Mouse (Mus musculus): ENCODE data around the gene Rufy3. TPM values are rescaled to one million over a fixed set of nuclear protein-coding genes. Genes with fewer than 3 reads are reported as not detected.

The Rufy3 gene
- polyA plus RNA-seq, 1 experiment from 2014 or later = 15.4 TPM

GRCm38 (mm10) chr5:88602713-88603112 is 37.9 kb downstream of the Rufy3 start:
- Histone ChIP-seq H3K4me3 (no peak overlapping the region), H3K27me3 (no peaks in the 10 kb centered on the region), H3K4me2 (no peak overlapping the region), H3K9ac (no peak overlapping the region), H3K36me3 (no peaks in the 10 kb centered on the region), H3K27ac (no peak overlapping the region), H3K4me1 (peaks cover 6% of the 10 kb centered on the region; the same call in 1 of the 2 replicates), H3K9me3 (no peaks in the 10 kb centered on the region)
- ATAC-seq (ENCODE audit: insufficient number of reproducible peaks, insufficient read depth, low FRiP score, low TSS enrichment, low read depth) = no peak
- 88% methylated on average over 3 of the region's 3 CpGs for WGBS

GRCm38 (mm10) chr5:88604046-88604445 is 39.2 kb downstream of the Rufy3 start:
- H3K9ac ChIP-seq = no peak overlapping the region
- no peak overlapping the region for H3K27ac ChIP-seq
- H3K9me3 ChIP-seq = no peaks in the 10 kb centered on the region
- no peaks in the 10 kb centered on the region for H3K36me3 ChIP-seq
- no peaks in the 10 kb centered on the region for H3K27me3 ChIP-seq
- no peak overlapping the region for H3K4me3 ChIP-seq
- 90% methylated on average over 3 of the region's 3 CpGs for WGBS
- H3K4me1 ChIP-seq = peaks cover 6% of the 10 kb centered on the region; the same call in 1 of the 2 replicates
- H3K4me2 ChIP-seq = no peak overlapping the region
- ATAC-seq (ENCODE audit: insufficient number of reproducible peaks, insufficient read depth, low FRiP score, low TSS enrichment, low read depth) = no peak

DNA sequence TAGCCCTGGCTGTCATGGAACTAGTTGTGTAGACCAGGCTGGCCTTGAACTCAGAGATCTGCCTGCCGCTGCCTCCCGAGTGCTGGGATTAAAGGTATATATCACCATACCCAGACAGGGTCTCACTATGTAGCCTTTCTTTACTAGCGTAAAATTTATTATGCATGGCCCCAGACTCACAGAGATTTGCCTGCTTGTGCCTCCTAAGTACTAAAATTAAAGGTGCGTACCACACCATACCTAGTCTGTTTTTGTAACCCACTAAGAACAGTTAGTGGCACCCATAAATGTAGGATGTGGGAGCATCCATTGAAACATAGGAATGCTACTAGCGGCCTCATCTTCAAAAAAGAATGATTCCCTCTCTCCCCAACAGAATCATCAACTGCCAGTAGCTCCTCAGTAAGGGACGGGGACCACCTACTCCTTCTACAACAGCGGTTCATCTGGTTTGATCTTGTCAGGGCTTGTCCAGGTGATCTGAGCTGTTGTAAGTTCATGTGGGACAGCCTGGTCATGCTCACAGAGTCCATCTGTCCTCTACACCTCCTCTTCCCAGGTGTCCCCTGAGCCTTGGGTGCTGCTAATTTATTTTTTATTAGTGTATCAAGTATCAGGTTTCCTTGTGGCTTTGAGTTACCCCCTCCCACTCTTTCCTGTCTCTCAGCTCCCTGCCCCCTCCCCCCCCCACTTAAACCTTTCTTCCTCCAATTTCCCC is 40.0 kb downstream of the Rufy3 start:
- 89% methylated on average over 7 of the region's 7 CpGs for WGBS
- H3K4me1 ChIP-seq = peaks cover 6% of the 10 kb centered on the region; the same call in 1 of the 2 replicates
- H3K27me3 ChIP-seq = no peaks in the 10 kb centered on the region
- no peak overlapping the region for H3K4me2 ChIP-seq
- 0 out of 2 replicates have a peak, but pooled peaks have one; percentile 32 for ATAC-seq (ENCODE audit: insufficient number of reproducible peaks, insufficient read depth, low FRiP score, low TSS enrichment, low read depth)
- no peaks in the 10 kb centered on the region for H3K9me3 ChIP-seq
- no peak overlapping the region for H3K9ac ChIP-seq
- H3K27ac ChIP-seq = no peak overlapping the region
- H3K4me3 ChIP-seq = no peak overlapping the region
- H3K36me3 ChIP-seq = no peaks in the 10 kb centered on the region

- no peak for ATAC-seq (ENCODE audit: insufficient number of reproducible peaks, insufficient read depth, low FRiP score, low TSS enrichment, low read depth)
- no peaks in the 10 kb centered on the region for H3K27me3 ChIP-seq
- peaks cover 34% of the 10 kb centered on the region for H3K36me3 ChIP-seq
- WGBS = 86% methylated on average over 1 of the region's 1 CpGs
- H3K9me3 ChIP-seq = no peaks in the 10 kb centered on the region
- H3K27ac ChIP-seq = no peak overlapping the region
- H3K4me2 ChIP-seq = no peak overlapping the region
- H3K4me1 ChIP-seq = no peaks in the 10 kb centered on the region
- H3K4me3 ChIP-seq = no peak overlapping the region
- H3K9ac ChIP-seq = no peak overlapping the region
These were observed 49.3 kb downstream of the Rufy3 start for GRCm38 (mm10) chr5:88614129-88614528.

GRCm38 (mm10) chr5:88616988-88617387 is 52.1 kb downstream of the Rufy3 start:
- no peak overlapping the region for H3K4me2 ChIP-seq
- WGBS = 88% methylated on average over 4 of the region's 4 CpGs
- H3K4me1 ChIP-seq = no peaks in the 10 kb centered on the region
- H3K36me3 ChIP-seq = peaks cover 47% of the 10 kb centered on the region
- ATAC-seq (ENCODE audit: insufficient number of reproducible peaks, insufficient read depth, low FRiP score, low TSS enrichment, low read depth) = no peak
- H3K9me3 ChIP-seq = no peaks in the 10 kb centered on the region
- H3K27ac ChIP-seq = no peak overlapping the region
- H3K4me3 ChIP-seq = no peak overlapping the region
- H3K27me3 ChIP-seq = no peaks in the 10 kb centered on the region
- H3K9ac ChIP-seq = no peak overlapping the region

DNA sequence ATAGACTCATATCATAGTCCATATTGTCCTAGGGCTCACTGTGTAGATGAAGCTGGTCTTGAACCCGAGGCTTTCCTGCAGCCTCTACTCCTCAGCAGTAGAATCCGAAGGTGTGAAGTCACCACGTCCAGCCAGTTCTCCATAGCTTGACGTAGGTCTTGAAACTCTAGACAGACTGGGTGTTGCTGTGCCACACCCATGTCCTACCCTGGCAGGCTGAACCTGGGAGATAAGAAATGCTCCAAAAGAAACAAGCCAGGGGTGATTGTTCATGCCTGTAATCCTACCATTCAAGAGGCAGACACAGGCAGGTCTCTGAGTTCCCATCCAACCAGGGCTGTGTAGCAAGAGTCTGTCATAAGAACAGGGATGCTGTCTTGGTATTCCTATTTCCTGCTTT is 62.7 kb downstream of the Rufy3 start:
- Histone ChIP-seq H3K36me3 (peaks cover 41% of the 10 kb centered on the region), H3K4me3 (no peak overlapping the region), H3K4me1 (no peaks in the 10 kb centered on the region), H3K27ac (no peak overlapping the region), H3K4me2 (no peak overlapping the region), H3K27me3 (no peaks in the 10 kb centered on the region), H3K9ac (no peak overlapping the region), H3K9me3 (no peaks in the 10 kb centered on the region)
- 86% methylated on average over 4 of the region's 4 CpGs for WGBS
- no peak for ATAC-seq (ENCODE audit: insufficient number of reproducible peaks, insufficient read depth, low FRiP score, low TSS enrichment, low read depth)

DNA sequence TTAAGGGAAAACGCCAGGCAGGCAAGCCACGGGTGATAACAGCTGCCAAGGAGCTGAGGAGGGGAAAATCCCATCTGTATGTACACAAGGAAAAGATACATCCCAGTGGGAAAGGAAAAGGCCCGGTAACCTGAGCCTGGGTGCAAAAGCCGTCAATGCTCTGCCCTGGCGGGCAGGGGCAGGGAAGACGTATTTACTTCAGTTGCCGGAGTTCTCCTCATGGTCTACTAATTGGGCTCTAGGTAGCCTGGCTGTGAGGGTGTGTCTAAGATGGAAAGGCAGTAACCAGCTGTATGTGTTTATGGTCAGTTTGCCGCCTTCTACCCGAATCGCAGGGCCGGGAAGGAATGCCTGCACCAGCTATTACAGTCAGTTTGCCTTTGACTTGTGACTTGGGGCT is 64.3 kb downstream of the Rufy3 start:
- Histone ChIP-seq H3K9me3 (no peaks in the 10 kb centered on the region), H3K4me2 (no peak overlapping the region), H3K27me3 (no peaks in the 10 kb centered on the region), H3K4me1 (no peaks in the 10 kb centered on the region), H3K4me3 (no peak overlapping the region), H3K27ac (no peak overlapping the region), H3K36me3 (peaks cover 40% of the 10 kb centered on the region), H3K9ac (no peak overlapping the region)
- ATAC-seq (ENCODE audit: insufficient number of reproducible peaks, insufficient read depth, low FRiP score, low TSS enrichment, low read depth) = no peak
- WGBS = 68% methylated on average over 11 of the region's 11 CpGs

DNA sequence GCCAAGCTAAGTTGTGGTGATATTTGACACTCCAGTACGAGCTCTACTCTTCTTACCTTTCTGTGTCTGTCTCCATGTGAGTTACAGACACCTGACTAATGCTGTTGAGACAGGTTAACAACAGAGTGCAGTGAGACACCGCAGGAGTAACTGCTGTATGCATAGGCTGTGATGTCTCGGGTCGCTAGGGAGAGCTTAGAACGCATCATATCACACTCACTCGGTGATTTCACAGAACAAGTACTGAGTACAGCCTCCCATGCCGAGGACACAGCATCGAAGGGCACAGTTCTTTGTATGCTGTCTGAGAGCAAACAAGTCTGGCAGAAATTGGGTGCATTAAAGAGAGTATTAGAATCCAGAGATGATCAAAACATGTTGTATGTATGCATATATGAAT is 65.1 kb downstream of the Rufy3 start:
- WGBS = 81% methylated on average over 8 of the region's 8 CpGs
- no peak overlapping the region for H3K9ac ChIP-seq
- no peak overlapping the region for H3K4me3 ChIP-seq
- no peak for ATAC-seq (ENCODE audit: insufficient number of reproducible peaks, insufficient read depth, low FRiP score, low TSS enrichment, low read depth)
- no peaks in the 10 kb centered on the region for H3K9me3 ChIP-seq
- no peaks in the 10 kb centered on the region for H3K4me1 ChIP-seq
- peaks cover 42% of the 10 kb centered on the region for H3K36me3 ChIP-seq
- H3K27ac ChIP-seq = no peak overlapping the region
- no peaks in the 10 kb centered on the region for H3K27me3 ChIP-seq
- H3K4me2 ChIP-seq = no peak overlapping the region

- WGBS = 66% methylated on average over 3 of the region's 3 CpGs
- H3K4me1 ChIP-seq = no peaks in the 10 kb centered on the region
- H3K27ac ChIP-seq = no peak overlapping the region
- no peak overlapping the region for H3K4me2 ChIP-seq
- H3K36me3 ChIP-seq = peaks cover 50% of the 10 kb centered on the region
- H3K27me3 ChIP-seq = no peaks in the 10 kb centered on the region
- H3K9ac ChIP-seq = no peak overlapping the region
- H3K4me3 ChIP-seq = no peak overlapping the region
- H3K9me3 ChIP-seq = no peaks in the 10 kb centered on the region
- no peak for ATAC-seq (ENCODE audit: insufficient number of reproducible peaks, insufficient read depth, low FRiP score, low TSS enrichment, low read depth)
These were observed 66.0 kb downstream of the Rufy3 start for GRCm38 (mm10) chr5:88630883-88631282.

DNA sequence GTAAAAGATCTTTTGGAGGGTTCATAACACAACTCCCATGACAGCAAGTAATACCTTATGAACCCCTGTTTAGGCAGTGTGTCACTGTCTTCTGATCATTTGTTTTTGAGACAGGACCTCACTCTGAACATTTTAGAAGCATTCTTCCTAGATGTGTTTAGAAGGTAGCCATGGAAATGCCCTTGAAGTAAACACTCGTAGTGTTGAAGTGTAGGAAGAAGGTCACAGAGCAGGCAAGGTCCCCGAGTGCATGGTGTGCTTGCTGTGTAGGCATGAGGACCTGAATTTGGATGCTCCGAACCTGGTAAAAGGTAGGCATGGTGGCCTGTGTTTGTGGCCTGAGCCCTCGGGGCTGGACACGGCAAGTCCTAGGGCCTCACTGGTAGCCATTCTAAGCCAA is 66.7 kb downstream of the Rufy3 start:
- Histone ChIP-seq H3K27ac (no peak overlapping the region), H3K4me1 (no peaks in the 10 kb centered on the region), H3K4me2 (no peak overlapping the region), H3K4me3 (no peak overlapping the region), H3K36me3 (peaks cover 52% of the 10 kb centered on the region), H3K27me3 (no peaks in the 10 kb centered on the region), H3K9ac (no peak overlapping the region), H3K9me3 (no peaks in the 10 kb centered on the region)
- no peak for ATAC-seq (ENCODE audit: insufficient number of reproducible peaks, insufficient read depth, low FRiP score, low TSS enrichment, low read depth)
- WGBS = 89% methylated on average over 5 of the region's 5 CpGs

DNA sequence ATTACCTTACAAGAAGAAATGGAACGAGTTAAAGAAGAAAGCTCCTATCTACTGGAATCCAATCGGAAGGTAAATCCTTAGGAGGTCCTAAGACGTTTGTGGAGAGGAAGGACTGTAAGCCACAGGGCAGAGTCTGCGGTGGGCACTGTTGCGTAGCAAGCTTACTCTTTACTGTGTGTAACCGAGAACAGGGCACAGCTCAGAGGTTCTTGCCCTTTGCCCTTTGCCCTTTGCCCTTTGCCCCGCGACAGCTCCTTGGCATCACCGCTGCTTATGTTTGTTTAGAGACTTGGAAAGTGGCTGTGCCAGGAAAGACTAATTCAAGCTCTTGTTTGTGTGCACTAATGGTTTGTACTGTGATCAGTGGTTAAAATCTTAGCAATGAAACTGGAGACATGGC is 67.6 kb downstream of the Rufy3 start:
- no peak for ATAC-seq (ENCODE audit: insufficient number of reproducible peaks, insufficient read depth, low FRiP score, low TSS enrichment, low read depth)
- no peak overlapping the region for H3K27ac ChIP-seq
- H3K27me3 ChIP-seq = no peaks in the 10 kb centered on the region
- 74% methylated on average over 9 of the region's 9 CpGs for WGBS
- H3K4me1 ChIP-seq = no peaks in the 10 kb centered on the region
- no peak overlapping the region for H3K4me3 ChIP-seq
- H3K9ac ChIP-seq = no peak overlapping the region
- H3K36me3 ChIP-seq = peaks cover 58% of the 10 kb centered on the region
- H3K4me2 ChIP-seq = no peak overlapping the region
- no peaks in the 10 kb centered on the region; the same call in 1 of the 2 replicates for H3K9me3 ChIP-seq

DNA sequence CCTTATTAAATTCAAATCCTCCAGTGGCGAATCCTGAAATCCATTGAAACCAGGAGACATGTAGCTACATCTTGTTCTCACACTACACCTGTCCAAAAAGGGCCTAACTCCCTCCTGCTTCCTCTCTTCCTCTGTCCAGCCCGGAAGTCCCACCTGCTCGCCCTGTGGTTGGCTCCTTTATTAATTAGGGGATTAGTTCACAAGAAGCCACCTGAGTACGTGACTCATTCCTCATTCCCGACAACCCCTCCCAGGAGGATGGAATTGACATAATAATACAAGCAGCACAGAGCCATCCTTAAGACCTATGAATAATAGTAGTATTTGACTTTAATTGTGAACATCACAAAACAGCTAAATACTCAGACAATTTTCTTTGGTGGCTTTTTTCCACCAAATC is 69.2 kb downstream of the Rufy3 start:
- Histone ChIP-seq H3K36me3 (peaks cover 50% of the 10 kb centered on the region), H3K9me3 (no peaks in the 10 kb centered on the region; the same call in 1 of the 2 replicates), H3K27ac (no peak overlapping the region), H3K4me3 (no peak overlapping the region), H3K4me1 (no peaks in the 10 kb centered on the region), H3K9ac (no peak overlapping the region), H3K27me3 (no peaks in the 10 kb centered on the region), H3K4me2 (no peak overlapping the region)
- ATAC-seq (ENCODE audit: insufficient number of reproducible peaks, insufficient read depth, low FRiP score, low TSS enrichment, low read depth) = no peak
- WGBS = 77% methylated on average over 5 of the region's 5 CpGs

Data from embryonic facial prominence, embryonic 13.5 days (tissue).